Mouse (Mus musculus) forebrain, embryonic 16.5 days (tissue): ENCODE measurements around the gene Gm49369. TPM values are rescaled to one million over a fixed set of nuclear protein-coding genes. Genes with fewer than 3 reads are reported as not detected.
"Not testable (repeated sequence)": the region's sequence is repeated elsewhere in the genome, so short reads cannot be mapped to it uniquely, and the experiment has no call there.

ENCODE experiments used
- ATAC-seq: fragments of 200-750 bp; cut with Nextera tagmentation; 2 replicates; pipeline ENCODE4 v1.8.0; 2017; ENCODE audit warnings: mild to moderate bottlenecking, moderate library complexity
- H3K27ac ChIP-seq: fragments of 300-500 bp; sonication (generic); 2 replicates; pipeline ENCODE4 v1.5.1; 2014; ENCODE audit warnings: low read length, control low read depth
- H3K27me3 ChIP-seq: fragments of 300-500 bp; sonication (generic); replicated peaks from 2 replicates; pipeline ENCODE4 v1.6.1; 2014; ENCODE audit warnings: low read length; ENCODE audit not compliant: control insufficient read depth, insufficient read depth
- H3K36me3 ChIP-seq: fragments of 300-500 bp; sonication (generic); 2 replicates; pipeline ENCODE4 v1.6.1; 2014; ENCODE audit not compliant: control insufficient read depth, insufficient read depth
- H3K4me1 ChIP-seq: fragments of 300-500 bp; sonication (generic); replicated peaks from 2 replicates; pipeline ENCODE4 v1.6.1; 2014; ENCODE audit warnings: low read length; ENCODE audit not compliant: control insufficient read depth, insufficient read depth
- H3K4me2 ChIP-seq: fragments of 300-500 bp; sonication (generic); 2 replicates; pipeline ENCODE4 v1.6.1; 2014; ENCODE audit warnings: mild to moderate bottlenecking, low read length, control low read depth
- H3K4me3 ChIP-seq: fragments of 300-500 bp; sonication (generic); replicated peaks from 2 replicates; pipeline ENCODE4 v1.5.1; 2014; ENCODE audit warnings: mild to moderate bottlenecking, low read length, control low read depth
- H3K9ac ChIP-seq: fragments of 300-500 bp; sonication (generic); replicated peaks from 2 replicates; pipeline ENCODE4 v1.6.1; 2014; ENCODE audit warnings: low read depth, low read length, control low read depth
- H3K9me3 ChIP-seq: fragments of 300-500 bp; sonication (generic); 2 replicates; pipeline ENCODE4 v1.6.1; 2016; ENCODE audit warnings: low read length; ENCODE audit not compliant: control insufficient read depth
- WGBS: fragments of 180-500 bp; shearing (Covaris S2); extraction: QIAGEN DNeasy Blood & Tissue Kit; methylation state at CpG from one replicate; pipeline ENCODE4 v1.1.7; 2014; 5-methylcytosine and 5-hydroxymethylcytosine counted together
- polyA plus RNA-seq: library from polyadenylated mRNA; unstranded; fragments of >200 nt; fragmentation: Nextera tagmentation; extraction: Ambion mirVana; gene quantifications from 2 replicates; pipeline ENCODE4 v1.2.1, GENCODE M21; 2015

Gene Gm49369
- polyA plus RNA-seq, 1 experiment from 2014 or later, result not detected

DNA sequence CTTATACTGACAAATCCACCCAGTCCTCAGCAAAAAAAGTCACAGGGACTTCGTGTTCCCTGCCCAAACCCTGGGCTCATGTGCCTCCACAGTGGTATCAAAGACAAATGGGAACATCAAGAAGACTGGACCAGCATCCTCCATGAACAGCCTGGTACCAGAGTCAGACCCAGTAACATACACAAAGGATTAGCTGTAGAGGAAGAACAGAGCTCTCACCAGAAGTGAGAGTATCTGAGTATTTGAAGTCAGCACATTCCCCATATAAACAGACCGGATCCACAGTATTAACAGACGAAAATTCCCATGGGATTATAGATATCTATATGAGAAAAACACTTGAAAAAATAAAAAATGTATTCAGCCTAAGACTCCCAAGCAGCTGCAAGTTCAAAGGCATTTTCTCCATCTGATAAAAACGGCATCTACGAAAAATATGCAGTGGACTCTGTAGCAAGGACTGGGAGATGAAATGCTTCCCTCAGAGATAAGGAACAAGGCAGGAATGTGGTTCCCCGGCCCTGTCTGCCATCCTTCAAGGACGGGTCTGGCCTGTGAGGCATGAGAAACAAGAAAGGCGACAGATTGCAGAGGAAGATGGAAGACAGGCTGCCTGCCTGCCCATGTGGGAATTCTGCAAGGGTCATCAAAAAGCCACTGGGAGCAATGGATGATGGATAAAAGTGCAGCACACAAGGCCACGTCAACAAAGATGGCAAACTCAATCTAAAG lies 55.6 kb downstream of the Gm49369 start:
- Histone ChIP-seq H3K36me3 (no peaks in the 10 kb centered on the region), H3K9me3 (no peaks in the 10 kb centered on the region), H3K27me3 (no peaks in the 10 kb centered on the region), H3K27ac (no peak overlapping the region), H3K4me1 (no peaks in the 10 kb centered on the region), H3K9ac (no peak overlapping the region), H3K4me3 (no peak overlapping the region), H3K4me2 (no peak overlapping the region)
- WGBS, result 78% methylated on average over 9 of the region's 9 CpGs
- ATAC-seq, result no peak

DNA sequence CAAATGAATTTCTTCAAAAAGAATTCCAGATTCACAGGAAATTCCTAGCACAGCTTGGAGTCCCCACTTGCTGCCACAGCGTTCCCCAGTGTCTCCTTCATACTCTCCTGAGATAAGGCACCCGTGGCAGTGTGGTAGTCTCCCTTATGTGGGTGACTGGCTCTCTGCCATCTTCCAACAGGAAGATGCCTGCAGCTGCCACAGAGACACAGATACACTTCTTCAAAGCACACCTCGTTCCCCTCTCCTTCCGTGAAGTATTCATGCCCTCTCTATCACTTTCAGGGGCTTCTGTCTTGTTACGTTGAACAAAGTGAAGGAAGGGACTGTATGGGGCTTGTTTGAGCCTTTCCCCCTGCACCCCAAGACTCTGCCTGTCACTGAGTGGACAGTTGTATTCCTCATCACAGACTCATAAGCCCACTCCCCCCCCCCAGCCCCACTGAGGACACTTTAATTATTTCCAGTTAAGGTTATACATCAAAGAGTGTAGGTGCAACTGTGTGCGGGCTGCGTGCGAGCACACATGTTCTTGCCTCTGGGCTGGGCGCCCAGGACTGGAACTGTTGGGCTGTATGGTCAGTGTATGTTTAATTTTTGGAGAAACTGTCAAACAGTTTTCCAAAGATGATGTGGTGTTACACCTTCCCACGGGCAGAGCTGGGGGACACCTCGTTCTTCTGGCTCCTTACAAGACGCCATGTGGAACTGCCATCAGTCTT lies 58.9 kb downstream of the Gm49369 start:
- Histone ChIP-seq H3K9me3 (no peaks in the 10 kb centered on the region), H3K4me2 (no peak overlapping the region), H3K27ac (no peak overlapping the region), H3K36me3 (no peaks in the 10 kb centered on the region), H3K27me3 (no peaks in the 10 kb centered on the region), H3K4me1 (no peaks in the 10 kb centered on the region), H3K4me3 (no peak overlapping the region), H3K9ac (no peak overlapping the region)
- 85% methylated on average over 12 of the region's 12 CpGs for WGBS
- no peak for ATAC-seq

DNA sequence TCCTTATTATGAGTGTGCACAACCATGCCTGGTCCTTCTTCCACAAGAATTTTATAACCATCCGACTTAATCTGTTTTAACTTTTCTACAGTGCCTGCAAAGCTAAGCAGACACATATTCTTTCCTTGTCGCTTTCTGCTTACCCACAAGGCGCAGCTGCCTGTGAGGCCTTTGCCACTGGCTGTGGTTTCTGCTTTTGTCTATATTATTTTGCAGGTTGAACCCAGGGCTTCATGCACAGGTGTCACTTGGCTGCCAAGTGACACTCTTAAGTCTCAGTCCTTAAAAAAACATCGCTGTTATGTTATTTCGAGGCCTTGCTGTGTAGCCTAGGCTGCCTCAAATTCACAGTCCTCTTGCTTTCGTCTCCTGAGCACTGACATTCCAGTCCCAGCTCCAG lies 59.8 kb downstream of the Gm49369 start:
- no peak for ATAC-seq
- Histone ChIP-seq H3K4me2 (no peak overlapping the region), H3K4me3 (no peak overlapping the region), H3K36me3 (no peaks in the 10 kb centered on the region), H3K27me3 (no peaks in the 10 kb centered on the region), H3K4me1 (no peaks in the 10 kb centered on the region), H3K27ac (no peak overlapping the region), H3K9ac (no peak overlapping the region), H3K9me3 (no peaks in the 10 kb centered on the region)
- 96% methylated on average over 6 of the region's 6 CpGs for whole genome bisulfite sequencing

DNA sequence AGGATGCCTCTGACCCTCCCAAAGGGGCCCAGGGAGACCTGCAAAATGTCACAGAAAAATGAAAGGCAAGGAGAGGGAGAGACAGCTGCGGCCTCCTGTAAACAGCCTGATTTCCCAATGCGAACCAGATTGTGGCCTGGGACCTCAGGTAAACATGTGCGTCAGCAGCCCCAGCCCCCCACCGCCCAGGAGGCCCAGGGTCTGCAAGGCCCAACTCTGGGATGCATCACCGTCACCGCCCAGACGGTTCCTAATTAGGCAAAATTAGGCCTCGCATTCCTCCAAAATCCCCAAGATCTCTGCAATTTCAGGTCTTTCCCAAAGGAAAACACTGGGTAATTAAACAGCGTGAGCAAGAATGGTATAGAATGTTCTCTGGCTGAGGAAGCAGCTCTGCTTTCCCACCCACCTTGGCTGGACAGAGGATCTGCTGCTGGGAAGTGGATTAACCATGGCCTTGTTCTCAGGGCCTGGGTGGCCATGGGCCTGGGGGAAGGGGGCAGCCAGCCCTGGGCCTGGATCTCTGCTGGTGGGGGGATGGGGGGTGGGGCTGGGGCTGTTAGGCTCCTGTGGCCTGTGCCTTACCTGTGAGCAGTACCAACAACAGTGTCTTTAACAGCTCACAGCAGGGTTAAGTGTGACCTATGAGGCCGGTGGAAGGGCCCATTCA lies 60.7 kb downstream of the Gm49369 start:
- H3K4me1 ChIP-seq, H3K27ac ChIP-seq, H3K9ac ChIP-seq, H3K36me3 ChIP-seq, H3K9me3 ChIP-seq, H3K27me3 ChIP-seq, H3K4me3 ChIP-seq, H3K4me2 ChIP-seq, ATAC-seq: not testable (repeated sequence)
- WGBS, result 22% methylated on average over 4 of the region's 10 CpGs

Other genes starting within 250 kb of the Gm49369 start
- not detected in 2 replicates for gene Gm39115, start 246.6 kb downstream of the Gm49369 start, polyA plus RNA-seq
- gene Gm45337, start 238.1 kb downstream of the Gm49369 start, polyA plus RNA-seq, result not detected in 2 replicates
- gene Gm29735, start 225.6 kb downstream of the Gm49369 start, polyA plus RNA-seq, result not detected in 2 replicates
- not detected in 2 replicates for gene Gm4553, start 216.9 kb downstream of the Gm49369 start, polyA plus RNA-seq
- gene Krtap5-2, start 206.7 kb downstream of the Gm49369 start, polyA plus RNA-seq, result not detected in 2 replicates
- not detected in 2 replicates for gene Gm10153, start 192.3 kb downstream of the Gm49369 start, polyA plus RNA-seq
- gene Krtap5-3, start 181.3 kb downstream of the Gm49369 start, polyA plus RNA-seq, result not detected in 2 replicates
- not detected in 2 replicates for gene Gm7579, start 170.8 kb downstream of the Gm49369 start, polyA plus RNA-seq
- not detected in 2 replicates for gene Krtap5-5, start 152.7 kb downstream of the Gm49369 start, polyA plus RNA-seq
- not detected in 2 replicates for gene Gm40460, start 141.6 kb downstream of the Gm49369 start, polyA plus RNA-seq
- not detected in 2 replicates for gene Gm2431, start 124.3 kb downstream of the Gm49369 start, polyA plus RNA-seq
- gene Gm4559, start 108.3 kb downstream of the Gm49369 start, polyA plus RNA-seq, result not detected in 2 replicates
- not detected in 2 replicates for gene Krtap5-1, start 85.5 kb downstream of the Gm49369 start, polyA plus RNA-seq
- not detected in 2 replicates for gene Krtap5-4, start 79.1 kb downstream of the Gm49369 start, polyA plus RNA-seq
- 2.6 and 3.8 TPM in 2 replicates for gene Ifitm10, start 8.9 kb downstream of the Gm49369 start, polyA plus RNA-seq
- gene Ctsd, start 5.4 kb upstream of the Gm49369 start, polyA plus RNA-seq, result 203 and 208 TPM in 2 replicates
- not detected in 2 replicates for gene Syt8, start 52.2 kb upstream of the Gm49369 start, polyA plus RNA-seq
- 0.89 TPM in 1 of 2 replicates, not detected in the other for gene Tnni2, start 59.1 kb upstream of the Gm49369 start, polyA plus RNA-seq
- gene Lsp1, start 78.1 kb upstream of the Gm49369 start, polyA plus RNA-seq, result 3.5 and 5.5 TPM in 2 replicates
- gene Tnnt3, start 116.2 kb upstream of the Gm49369 start, polyA plus RNA-seq, result 0.73 and 1.2 TPM in 2 replicates
- gene Mrpl23, start 150.0 kb upstream of the Gm49369 start, polyA plus RNA-seq, result 16.0 and 23.0 TPM in 2 replicates